Mouse (Mus musculus) liver, adult 2 months (tissue): ENCODE measurements around the gene 4930469K13Rik.

Experiments
- CTCF ChIP-seq: fragments of 200-500 bp; IDR thresholded peaks from 2 replicates; pipeline ENCODE4 v1.5.1; 2011; ENCODE audit warnings: low read depth, low read length, control low read depth
- POLR2A ChIP-seq: fragments of 200-500 bp; IDR thresholded peaks from 2 replicates; pipeline ENCODE4 v1.6.1; 2011; ENCODE audit warnings: low read length, control low read depth; ENCODE audit not compliant: insufficient read depth; ENCODE audit errors: extremely low read depth

DNA sequence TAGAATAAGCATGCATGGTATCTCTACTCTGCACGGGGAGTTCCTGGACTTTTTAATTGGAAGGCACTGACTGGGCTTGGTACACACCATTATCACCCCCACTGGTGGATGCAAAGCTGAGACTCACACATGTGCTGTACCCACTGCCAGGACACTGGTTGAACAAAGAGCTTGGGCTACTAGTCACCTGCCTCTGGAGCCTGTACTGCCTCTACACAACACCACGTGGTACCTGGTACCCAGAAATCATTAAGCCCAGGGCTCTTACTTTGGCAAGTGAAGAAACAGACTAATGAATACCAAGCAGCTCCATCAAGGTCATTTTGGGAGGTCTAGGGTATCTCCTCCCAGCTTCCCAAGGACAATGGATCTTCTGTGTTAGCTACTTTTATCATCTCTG, 15.4 kb upstream of the 4930469K13Rik start:
- TF ChIP-seq CTCF (no peak), POLR2A (no peak)
